Mouse (Mus musculus) forebrain, embryonic 12.5 days (tissue): ENCODE results near the gene Zfp36l1. TPM values are rescaled to one million over a fixed set of nuclear protein-coding genes. Genes with fewer than 3 reads are reported as not detected.
"Not testable (repeated sequence)": the region's sequence is repeated elsewhere in the genome, so short reads cannot be mapped to it uniquely, and the experiment has no call there.

Source experiments
- ATAC-seq: fragments of 200-750 bp; cut with Nextera tagmentation; 2 replicates; pipeline ENCODE4 v1.8.0; 2017; ENCODE audit warnings: moderate TSS enrichment; ENCODE audit not compliant: low FRiP score
- H3K27ac ChIP-seq: fragments of 300-500 bp; sonication (generic); 2 replicates; pipeline ENCODE4 v1.5.1; 2016; ENCODE audit warnings: mild to moderate bottlenecking
- H3K27me3 ChIP-seq: fragments of 300-500 bp; sonication (generic); 2 replicates; pipeline ENCODE4 v1.6.1; 2016; ENCODE audit warnings: mild to moderate bottlenecking
- H3K36me3 ChIP-seq: fragments of 300-500 bp; sonication (generic); replicated peaks from 2 replicates; pipeline ENCODE4 v1.6.1; 2016; ENCODE audit warnings: mild to moderate bottlenecking
- H3K4me1 ChIP-seq: fragments of 300-500 bp; sonication (generic); 2 replicates; pipeline ENCODE4 v1.6.1; 2016
- H3K4me2 ChIP-seq: fragments of 300-500 bp; sonication (generic); 2 replicates; pipeline ENCODE4 v1.6.1; 2016; ENCODE audit warnings: mild to moderate bottlenecking, moderate library complexity
- H3K4me3 ChIP-seq: fragments of 300-500 bp; sonication (generic); replicated peaks from 2 replicates; pipeline ENCODE4 v1.5.1; 2016; ENCODE audit warnings: mild to moderate bottlenecking
- H3K9ac ChIP-seq: fragments of 300-500 bp; sonication (generic); 2 replicates; pipeline ENCODE4 v1.6.1; 2016; ENCODE audit warnings: mild to moderate bottlenecking
- H3K9me3 ChIP-seq: fragments of 300-500 bp; sonication (generic); 2 replicates; pipeline ENCODE4 v1.6.1; 2016
- WGBS: fragments of 180-500 bp; shearing (Covaris S2); methylation state at CpG from one replicate; pipeline ENCODE4 v1.1.7; 2016; 5-methylcytosine and 5-hydroxymethylcytosine counted together
- polyA plus RNA-seq: library from polyadenylated mRNA; unstranded; fragments of >200 nt; fragmentation: Nextera tagmentation; extraction: Ambion mirVana; gene quantifications from 2 replicates; pipeline ENCODE4 v1.2.1, GENCODE M21; 2016

The Zfp36l1 gene
- polyA plus RNA-seq, 1 experiment from 2014 or later, result 91.5 TPM

GRCm38 (mm10) chr12:80114031-80114891 is 1.4 kb upstream of the Zfp36l1 start:
- no peaks in the 10 kb centered on the region for H3K9me3 ChIP-seq
- WGBS, result under 1% methylated on average over 51 of the region's 51 CpGs
- ATAC-seq, result no peak

GRCm38 (mm10) chr12:80113586-80114021 is 791 bp upstream of the Zfp36l1 start:
- Histone ChIP-seq H3K9me3 (no peaks in the 10 kb centered on the region), H3K4me1 (peaks cover 52% of the 10 kb centered on the region), H3K27ac (peak overlapping the region; percentile 97), H3K9ac (peak overlapping the region; percentile 79), H3K36me3 (peaks cover 11% of the 10 kb centered on the region), H3K4me3 (peak overlapping the region; percentile 72), H3K4me2 (peak overlapping the region; percentile 94), H3K27me3 (0 out of 2 replicates have a peak, but pooled peaks cover 3% of the 10 kb centered on the region)
- ATAC-seq, result 0 out of 2 replicates have a peak, but pooled peaks have one; percentile 15
- WGBS, result under 1% methylated on average over 22 of the region's 22 CpGs

More at GRCm38 (mm10) chr12:80114031-80114891, 1.4 kb upstream of the Zfp36l1 start:
- Histone ChIP-seq H3K4me1 (peaks cover 53% of the 10 kb centered on the region), H3K27me3 (0 out of 2 replicates have a peak, but pooled peaks cover 3% of the 10 kb centered on the region), H3K27ac (peak overlapping the region; percentile 97), H3K4me2 (peak overlapping the region; percentile 94), H3K9ac (peak overlapping the region; percentile 79), H3K36me3 (peaks cover 11% of the 10 kb centered on the region), H3K4me3 (peak overlapping the region; percentile 72)

- ATAC-seq, result no peak
- Histone ChIP-seq H3K9me3 (no peaks in the 10 kb centered on the region), H3K4me3 (peak overlapping the region; percentile 72), H3K27ac (peak overlapping the region; percentile 97), H3K4me1 (peaks cover 50% of the 10 kb centered on the region), H3K4me2 (peak overlapping the region; percentile 94), H3K27me3 (0 out of 2 replicates have a peak, but pooled peaks cover 3% of the 10 kb centered on the region), H3K36me3 (peaks cover 13% of the 10 kb centered on the region), H3K9ac (peak overlapping the region; percentile 96)
- WGBS, result under 1% methylated on average over 26 of the region's 26 CpGs
Observed at GRCm38 (mm10) chr12:80112071-80112660, 647 bp downstream of the Zfp36l1 start.

- peak overlapping the region; percentile 96 for H3K9ac ChIP-seq
- under 1% methylated on average over 29 of the region's 29 CpGs for WGBS
- ATAC-seq, result no peak
Observed at GRCm38 (mm10) chr12:80111131-80112070, 1.4 kb downstream of the Zfp36l1 start.

DNA sequence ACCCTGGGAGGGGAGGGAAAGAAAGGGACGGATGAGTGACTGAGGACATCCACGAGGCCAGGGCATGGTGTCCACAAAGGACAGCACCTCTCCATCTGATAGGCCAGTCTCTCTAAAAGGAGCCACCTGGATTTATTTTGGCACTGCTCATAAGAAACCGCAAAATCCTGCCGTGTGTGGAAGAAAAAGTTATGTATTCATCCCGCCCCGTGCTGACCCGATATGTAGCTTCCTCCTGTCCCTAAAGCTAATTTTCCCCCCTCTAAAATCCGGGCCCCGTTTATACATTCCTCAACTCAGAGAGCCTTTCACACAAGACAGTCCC is 2.3 kb downstream of the Zfp36l1 start:
- 2% methylated on average over 9 of the region's 9 CpGs for WGBS
- no peak for ATAC-seq

More at GRCm38 (mm10) chr12:80111131-80112070, 1.4 kb downstream of the Zfp36l1 start:
- peaks cover 21% of the 10 kb centered on the region for H3K36me3 ChIP-seq
- H3K27me3 ChIP-seq, result 0 out of 2 replicates have a peak, but pooled peaks cover 3% of the 10 kb centered on the region
- H3K4me1 ChIP-seq, result peaks cover 45% of the 10 kb centered on the region
- H3K9me3 ChIP-seq, result no peaks in the 10 kb centered on the region
- peak overlapping the region; percentile 97 for H3K27ac ChIP-seq
- peak overlapping the region; percentile 94 for H3K4me2 ChIP-seq
- H3K4me3 ChIP-seq, result peak overlapping the region; percentile 72

DNA sequence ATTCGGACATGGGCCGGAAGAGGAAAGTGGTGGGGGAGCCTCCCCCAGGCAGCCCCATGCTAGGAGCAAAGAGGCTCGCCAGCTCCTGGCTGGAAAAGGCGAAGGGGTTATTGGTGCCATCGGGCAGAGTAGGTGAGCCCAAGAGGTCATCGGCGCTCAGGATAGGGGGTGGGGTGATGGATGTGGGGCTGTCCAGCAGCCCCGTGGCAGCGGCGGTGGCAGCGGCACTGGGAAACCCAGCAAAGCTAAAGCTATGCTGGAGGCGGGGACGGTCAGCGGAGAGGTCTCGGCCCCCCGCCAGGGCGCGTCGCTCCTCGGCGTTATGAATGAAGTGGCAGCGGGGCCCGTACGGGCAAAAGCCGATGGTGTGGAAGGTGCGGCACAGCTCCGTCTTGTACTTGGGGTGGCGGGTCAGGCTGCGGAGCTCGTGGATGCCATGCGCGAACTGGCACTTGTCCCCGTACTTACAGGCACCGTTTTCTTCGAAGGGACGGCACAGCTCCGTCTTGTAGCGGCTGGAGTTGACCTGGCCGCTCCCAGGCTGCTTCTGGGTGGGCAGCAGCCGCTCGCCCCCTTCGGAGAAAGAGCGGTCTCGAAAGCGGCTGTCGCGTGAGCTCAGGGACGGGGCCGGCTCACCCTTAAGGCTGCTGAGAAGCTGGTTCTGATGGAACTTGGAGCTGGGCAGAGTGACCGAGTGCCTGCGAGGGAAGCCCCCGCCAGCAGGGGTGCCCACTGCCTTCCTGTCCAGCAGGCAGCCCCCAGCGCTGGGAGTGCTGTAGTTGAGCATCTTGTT is 2.9 kb downstream of the Zfp36l1 start:
- ATAC-seq, result no peak
- Histone ChIP-seq H3K9ac (peak overlapping the region; percentile 96), H3K9me3 (no peaks in the 10 kb centered on the region), H3K4me3 (peak overlapping the region; percentile 72), H3K4me1 (peaks cover 38% of the 10 kb centered on the region), H3K4me2 (peak overlapping the region; percentile 94), H3K27me3 (0 out of 2 replicates have a peak, but pooled peaks cover 3% of the 10 kb centered on the region), H3K27ac (peak overlapping the region; percentile 97), H3K36me3 (peaks cover 23% of the 10 kb centered on the region)
- 2% methylated on average over 53 of the region's 53 CpGs for WGBS

More for the DNA sequence above, 2.3 kb downstream of the Zfp36l1 start:
- Histone ChIP-seq H3K4me1 (peaks cover 38% of the 10 kb centered on the region), H3K36me3 (peaks cover 23% of the 10 kb centered on the region), H3K9ac (peak overlapping the region; percentile 96), H3K4me2 (peak overlapping the region; percentile 94), H3K9me3 (no peaks in the 10 kb centered on the region), H3K4me3 (peak overlapping the region; percentile 72), H3K27me3 (0 out of 2 replicates have a peak, but pooled peaks cover 3% of the 10 kb centered on the region), H3K27ac (peak overlapping the region; percentile 97)

- Histone ChIP-seq H3K4me2 (peak overlapping the region; percentile 94), H3K9ac (peak overlapping the region; percentile 96), H3K27ac (peak overlapping the region; percentile 97), H3K36me3 (peaks cover 23% of the 10 kb centered on the region), H3K4me3 (peak overlapping the region; percentile 72), H3K4me1 (peaks cover 29% of the 10 kb centered on the region)
- H3K9me3 ChIP-seq, H3K27me3 ChIP-seq: not testable (repeated sequence)
- peak; percentile 27; the same call in 1 of the 2 replicates for ATAC-seq
- WGBS, result 1% methylated on average over 11 of the region's 11 CpGs
Observed at GRCm38 (mm10) chr12:80108896-80109668, 3.7 kb downstream of the Zfp36l1 start.

DNA sequence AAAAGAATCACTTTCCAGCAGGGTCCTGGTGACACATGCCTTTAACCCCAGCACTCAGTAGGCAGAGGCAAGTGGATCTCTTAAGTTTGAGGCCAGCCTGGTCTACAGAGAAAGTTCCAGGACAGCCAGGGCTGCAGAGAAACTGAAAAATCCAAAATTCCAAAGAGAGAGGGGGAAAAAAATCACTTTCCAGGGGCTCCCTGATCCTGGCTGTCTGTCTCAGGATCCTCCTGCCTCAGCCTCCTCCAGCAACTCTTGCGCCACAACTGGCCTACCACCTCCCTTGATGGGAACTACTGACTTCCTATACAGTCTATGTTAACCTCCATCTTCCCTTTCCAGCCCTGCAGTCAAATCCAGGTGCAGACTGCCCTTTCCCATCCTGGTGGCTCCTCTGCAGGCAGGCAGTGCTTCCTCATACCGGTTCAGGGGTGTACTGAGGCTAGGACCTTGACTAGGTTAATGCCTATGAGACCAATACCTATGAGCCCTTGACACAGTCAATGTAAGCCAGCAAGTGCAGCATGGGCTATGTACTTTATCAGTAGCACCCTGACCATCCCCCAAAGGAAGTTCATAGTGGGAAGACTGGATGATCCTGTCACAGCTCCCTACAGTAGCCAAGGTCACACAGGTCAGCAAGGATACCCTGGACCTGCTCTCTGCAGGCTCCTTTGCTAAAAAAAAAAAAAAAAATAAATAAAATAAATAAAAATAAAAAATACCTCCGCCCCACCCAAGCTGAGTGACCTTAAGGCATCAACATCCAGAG is 5.7 kb downstream of the Zfp36l1 start:
- 88% methylated on average over 3 of the region's 3 CpGs for WGBS
- H3K4me3 ChIP-seq, result no peak overlapping the region

DNA sequence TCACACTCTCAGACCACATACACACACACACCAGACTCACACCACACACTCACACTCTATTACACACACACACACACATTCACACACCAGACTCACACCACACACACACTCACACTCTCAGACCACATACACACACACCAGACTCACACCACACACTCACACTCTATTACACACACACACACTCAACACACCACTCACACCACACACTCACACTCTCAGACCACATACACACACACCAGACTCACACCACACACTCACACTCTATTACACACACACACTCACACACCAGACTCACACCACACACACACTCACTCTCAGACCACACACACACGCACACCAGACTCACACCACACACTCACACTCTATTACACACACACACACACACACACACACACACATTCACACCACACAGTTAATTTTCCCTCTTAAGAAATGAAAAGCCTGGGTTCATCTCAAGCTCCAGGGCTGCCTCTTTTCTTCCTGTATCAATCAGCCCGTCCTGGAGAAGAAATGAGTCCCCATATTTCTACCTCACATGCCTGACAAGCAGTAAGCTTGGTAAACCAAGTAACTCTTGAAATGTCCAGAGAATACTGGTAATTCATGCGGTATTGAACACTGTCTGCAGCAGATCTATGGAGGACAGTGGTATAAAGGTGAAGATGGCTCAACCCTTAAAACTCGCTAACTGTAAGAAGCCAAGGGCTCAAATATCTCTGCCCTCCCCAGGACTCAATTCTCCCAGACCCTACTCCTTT is 6.5 kb downstream of the Zfp36l1 start:
- H3K36me3 ChIP-seq, result peaks cover 23% of the 10 kb centered on the region
- WGBS, result 84% methylated on average over 4 of the region's 4 CpGs
- ATAC-seq, result no peak
- no peak overlapping the region for H3K9ac ChIP-seq
- H3K9me3 ChIP-seq, result no peaks in the 10 kb centered on the region
- H3K27me3 ChIP-seq, result no peaks in the 10 kb centered on the region
- no peak overlapping the region for H3K4me3 ChIP-seq
- H3K27ac ChIP-seq, result 0 out of 2 replicates have a peak overlapping the region, but pooled peaks have one; percentile 50
- H3K4me2 ChIP-seq, result no peak overlapping the region
- H3K4me1 ChIP-seq, result peaks cover 13% of the 10 kb centered on the region

More for the DNA sequence above, 5.7 kb downstream of the Zfp36l1 start:
- no peaks in the 10 kb centered on the region for H3K9me3 ChIP-seq
- H3K36me3 ChIP-seq, result peaks cover 23% of the 10 kb centered on the region
- H3K9ac ChIP-seq, result no peak overlapping the region
- peaks cover 16% of the 10 kb centered on the region for H3K4me1 ChIP-seq
- H3K4me2 ChIP-seq, result no peak overlapping the region
- H3K27me3 ChIP-seq, result no peaks in the 10 kb centered on the region
- H3K27ac ChIP-seq, result 0 out of 2 replicates have a peak overlapping the region, but pooled peaks have one; percentile 50
- ATAC-seq, result no peak
